ENCODE assay signal across 15 mouse cellular contexts in genomic region chr19:29444364-29444763, GRCm38 (mm10). TPM values are rescaled to one million over a fixed set of nuclear protein-coding genes. Genes with fewer than 3 reads are reported as not detected.
"Had no signal": no experiment of that assay in that cellular context is flagged by ENCODE, and none has a peak within 500 bp of the region (broad histone marks: within the 10 kb centered on the region; RNA-seq: fewer than 3 reads in every experiment).

No protein-coding gene starts in this region.

- H3K9me3 ChIP-seq: liver, embryonic 13.5 days; midbrain, embryonic 13.5 days; stomach, embryonic 15.5 days had no signal

- ATAC-seq: midbrain, embryonic 13.5 days had no signal

- DNase-seq: kidney, adult 11 months; kidney, adult 9 months; kidney, postnatal 10 days; layer of hippocampus, adult 9-11 months; layer of hippocampus, postnatal 36 days; liver, embryonic 13.5 days; lung, adult 2 months; lung, postnatal 36 days; right cerebral cortex, postnatal 14 days; thymus, postnatal 36 days had no signal

- H3K4me3 ChIP-seq: limb, embryonic 12.5 days; liver, embryonic 13.5 days; midbrain, embryonic 13.5 days; stomach, embryonic 15.5 days had no signal

- H3K9ac ChIP-seq: limb, embryonic 12.5 days; liver, embryonic 13.5 days; midbrain, embryonic 13.5 days; stomach, embryonic 15.5 days had no signal

- H3K27ac ChIP-seq: limb, embryonic 12.5 days; liver, embryonic 13.5 days; midbrain, embryonic 13.5 days; stomach, embryonic 15.5 days had no signal

- H3K27me3 ChIP-seq: limb, embryonic 12.5 days; liver, embryonic 13.5 days; midbrain, embryonic 13.5 days; stomach, embryonic 15.5 days had no signal

- H3K36me3 ChIP-seq: limb, embryonic 12.5 days; liver, embryonic 13.5 days; midbrain, embryonic 13.5 days; stomach, embryonic 15.5 days had no signal

- H3K4me1 ChIP-seq: limb, embryonic 12.5 days; liver, embryonic 13.5 days; midbrain, embryonic 13.5 days; stomach, embryonic 15.5 days had no signal

- H3K4me2 ChIP-seq: limb, embryonic 12.5 days; liver, embryonic 13.5 days; midbrain, embryonic 13.5 days; stomach, embryonic 15.5 days had no signal

RNA-seq across cellular contexts. Expression of gene Pdcd1lg2, which starts 33.6 kb away (rescaled TPM):
- total RNA-seq: layer of hippocampus, postnatal 36 days; megakaryocyte progenitor cell, adult 5-6 weeks had no signal
- polyA plus RNA-seq: limb, embryonic 12.5 days; neural tube, embryonic 14.5 days; stomach, embryonic 15.5 days had no signal
